Mouse (Mus musculus) ovary, postnatal 14 days (tissue): Measurements from ENCODE around the gene Mtfr1l.
A peak's percentile ranks its signal among the peaks of the same experiment; 100 is the strongest.

Experiments used
- DNase-seq: peaks from one replicate; pipeline ENCODE4 v3.0.0; 2022; ENCODE audit warnings: low spot score

Mtfr1l gene

DNA sequence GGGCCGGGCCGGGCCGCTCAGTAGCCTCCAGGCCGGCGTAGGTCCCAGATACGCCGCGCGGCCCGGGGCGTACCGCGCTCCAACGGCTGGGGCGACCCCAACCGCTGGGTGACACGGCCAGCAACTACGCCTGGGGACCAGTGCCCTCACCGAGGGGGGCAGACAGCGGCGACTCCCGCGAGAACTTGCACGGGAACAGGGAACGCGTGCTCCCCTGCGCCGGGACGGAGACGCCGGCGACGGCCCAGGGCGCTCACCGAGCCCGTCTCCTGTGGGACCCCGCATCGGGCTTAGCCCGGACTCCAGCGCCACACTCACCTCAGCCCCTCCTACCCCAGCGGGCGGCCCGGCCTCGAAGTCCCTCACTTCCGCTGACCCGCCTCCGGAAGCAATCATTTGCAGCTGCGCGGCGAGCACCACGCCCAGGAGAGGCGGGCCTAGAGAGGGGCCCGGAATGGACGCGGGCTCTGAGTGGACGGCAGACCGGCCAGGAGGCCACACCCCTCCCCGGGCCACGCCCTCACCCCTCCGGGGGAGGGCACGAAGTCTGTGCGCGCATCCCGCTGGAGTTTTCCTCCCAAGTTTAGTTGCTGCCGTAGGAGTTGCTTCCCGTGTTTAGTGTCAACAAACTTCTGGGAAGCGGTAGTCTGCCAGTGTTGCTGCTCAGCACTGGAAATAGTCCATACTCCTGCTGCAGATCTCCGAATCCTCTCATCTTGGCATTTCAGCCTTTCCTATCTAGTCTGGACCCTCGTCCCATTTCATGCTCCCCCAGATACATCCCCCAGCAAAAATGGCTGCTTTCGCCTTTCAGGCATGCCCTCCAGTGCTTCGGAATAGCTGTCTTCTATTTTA, at the start of gene Mtfr1l:
Gene Mtfr1l, minus strand, starts transcription at position 456 of the 855 bp plus-strand sequence.
- DNase-seq = peak; percentile 91

GRCm38 (mm10) chr4:134583513-134583912, 48.3 kb upstream of the Mtfr1l start:
- DNase-seq = no peak

DNA sequence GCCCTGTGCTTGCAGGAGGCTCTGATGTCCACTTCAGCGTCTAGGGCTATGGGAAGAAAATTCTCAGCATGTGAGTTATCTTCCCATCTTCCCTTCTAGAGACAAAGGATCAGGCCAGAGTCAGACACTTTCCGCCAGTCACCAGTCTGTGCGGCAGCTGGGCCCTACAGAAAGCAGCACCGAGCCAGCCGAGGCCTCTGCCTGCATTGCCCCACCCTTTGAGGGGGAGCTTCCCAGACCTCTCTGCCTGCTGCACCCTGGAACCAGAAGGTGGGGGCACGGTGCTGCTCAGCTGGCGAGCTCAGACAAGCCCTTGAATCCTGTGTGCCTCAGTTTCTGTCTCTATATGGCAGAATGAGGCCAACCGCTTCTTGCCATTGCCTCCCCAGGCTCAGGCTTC, 46.2 kb upstream of the Mtfr1l start:
- DNase-seq = no peak

- no peak for DNase-seq
These were observed 45.4 kb upstream of the Mtfr1l start for GRCm38 (mm10) chr4:134580351-134581148.

- no peak for DNase-seq
These were observed 44.4 kb upstream of the Mtfr1l start for GRCm38 (mm10) chr4:134579620-134580019.

DNA sequence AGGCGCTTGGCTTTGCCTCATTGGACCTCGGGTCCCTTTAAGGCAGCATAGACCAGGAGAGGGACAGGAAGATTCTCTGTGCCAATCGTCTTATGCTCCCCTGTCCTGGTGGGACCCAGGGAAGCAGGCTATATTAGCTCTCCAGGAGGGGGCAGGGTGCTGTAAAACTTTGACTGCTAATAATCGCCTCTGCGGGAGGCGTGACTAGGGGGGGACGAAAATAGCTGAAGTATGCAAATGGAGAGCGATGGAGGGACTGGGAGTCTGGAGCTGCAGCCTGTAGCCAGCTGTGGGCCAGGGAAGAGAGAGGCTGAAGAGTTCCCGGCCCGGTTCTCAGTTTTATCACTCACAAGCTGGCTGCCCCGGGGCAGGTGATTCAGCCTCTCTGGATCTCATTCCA, 44.0 kb upstream of the Mtfr1l start:
- DNase-seq = no peak

DNA sequence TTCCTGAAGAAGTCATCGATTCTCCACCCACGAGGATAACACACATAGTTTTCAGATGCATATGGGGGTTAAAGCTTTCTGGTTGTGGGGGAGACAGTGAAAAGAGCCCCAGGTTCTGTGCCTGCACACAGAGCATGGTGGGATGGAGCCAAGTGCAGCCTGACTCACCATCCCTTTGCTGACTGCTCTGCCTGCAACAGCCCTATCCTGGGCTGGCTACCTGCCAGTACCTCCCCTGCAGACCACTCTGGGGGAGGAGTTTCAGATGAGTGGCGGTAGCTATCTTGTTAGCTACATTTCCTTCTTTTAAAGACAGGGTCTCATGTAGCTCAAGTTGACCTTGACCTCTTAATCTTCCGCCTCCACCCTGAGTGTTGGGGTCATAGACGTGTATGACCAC, 43.2 kb upstream of the Mtfr1l start:
- no peak for DNase-seq

DNA sequence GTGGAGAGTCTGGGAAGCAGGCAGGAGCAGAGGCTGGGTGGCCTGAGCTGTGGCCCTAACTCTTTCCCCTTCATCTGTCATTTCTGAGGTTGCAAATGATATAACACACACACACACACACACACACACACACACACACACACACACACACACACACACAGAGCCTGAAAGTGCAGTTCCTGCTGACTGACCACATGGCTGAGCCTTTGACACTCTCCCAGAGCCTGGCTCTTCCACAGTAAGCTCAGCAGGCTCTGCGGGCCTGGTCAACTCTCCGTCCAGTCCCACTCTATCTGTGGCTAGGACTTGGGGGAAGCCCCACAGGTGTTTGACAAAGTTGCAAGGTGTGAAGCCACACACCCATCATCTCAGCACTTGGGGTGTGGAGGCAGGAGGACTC, 42.1 kb upstream of the Mtfr1l start:
- DNase-seq = no peak

DNA sequence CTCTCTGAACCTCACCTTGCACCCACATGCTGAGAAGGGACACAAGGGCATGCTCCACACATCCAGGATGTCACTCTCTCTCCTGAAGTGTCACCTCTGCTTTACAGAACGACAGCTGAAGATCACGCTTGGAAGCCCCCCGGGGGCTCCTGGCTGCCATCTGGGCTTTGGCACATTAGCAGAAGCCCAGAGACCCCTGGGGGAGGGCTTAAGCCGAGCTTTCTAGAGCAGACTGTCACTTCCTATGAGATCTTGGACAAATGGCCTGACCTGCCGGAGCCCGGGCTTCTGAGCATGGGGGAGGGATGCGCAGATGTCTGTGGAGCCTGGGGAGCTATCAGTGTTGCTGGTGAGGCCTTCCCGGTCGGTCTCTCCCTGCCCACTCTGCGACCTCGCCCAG, 40.3 kb upstream of the Mtfr1l start:
- DNase-seq = no peak

DNA sequence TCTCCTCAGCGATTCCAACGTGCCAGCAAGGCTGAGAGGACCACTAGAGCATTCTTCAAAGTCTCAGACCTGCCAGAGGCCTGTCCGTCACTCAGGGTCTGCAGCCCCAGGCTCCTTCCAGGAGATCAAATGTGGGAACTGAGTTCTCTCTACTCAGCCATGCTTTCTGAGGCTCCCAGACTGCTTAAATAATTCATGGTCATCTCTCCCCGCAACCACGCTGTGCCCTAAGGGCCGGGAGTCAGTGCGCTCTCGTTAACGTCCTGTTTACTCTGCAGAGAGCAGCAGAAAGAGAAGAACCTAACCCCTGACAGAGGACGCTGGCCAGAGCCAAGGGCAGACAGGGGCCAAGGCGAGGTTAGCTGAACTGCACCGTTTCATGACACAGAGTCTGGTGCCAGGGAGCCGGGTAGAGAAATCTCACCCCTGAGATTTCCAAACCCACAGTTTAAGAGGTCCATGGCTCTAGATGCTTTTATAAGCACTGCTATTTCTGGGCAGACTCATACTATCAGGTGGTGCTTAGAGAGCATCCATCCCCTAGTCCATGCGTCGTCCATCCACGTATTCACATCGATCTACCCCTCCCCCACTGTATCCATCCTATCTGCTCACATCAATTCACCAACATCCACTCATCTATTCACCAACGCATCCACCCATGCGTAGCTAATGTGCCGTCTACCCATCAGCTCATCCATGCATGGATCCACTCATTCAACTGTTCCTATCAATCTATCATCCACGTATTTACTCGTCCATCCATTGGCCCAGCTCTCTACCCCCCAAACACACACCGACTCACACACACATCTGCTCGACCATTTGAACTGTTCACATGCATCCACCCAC, 37.5 kb upstream of the Mtfr1l start:
- DNase-seq = no peak

DNA sequence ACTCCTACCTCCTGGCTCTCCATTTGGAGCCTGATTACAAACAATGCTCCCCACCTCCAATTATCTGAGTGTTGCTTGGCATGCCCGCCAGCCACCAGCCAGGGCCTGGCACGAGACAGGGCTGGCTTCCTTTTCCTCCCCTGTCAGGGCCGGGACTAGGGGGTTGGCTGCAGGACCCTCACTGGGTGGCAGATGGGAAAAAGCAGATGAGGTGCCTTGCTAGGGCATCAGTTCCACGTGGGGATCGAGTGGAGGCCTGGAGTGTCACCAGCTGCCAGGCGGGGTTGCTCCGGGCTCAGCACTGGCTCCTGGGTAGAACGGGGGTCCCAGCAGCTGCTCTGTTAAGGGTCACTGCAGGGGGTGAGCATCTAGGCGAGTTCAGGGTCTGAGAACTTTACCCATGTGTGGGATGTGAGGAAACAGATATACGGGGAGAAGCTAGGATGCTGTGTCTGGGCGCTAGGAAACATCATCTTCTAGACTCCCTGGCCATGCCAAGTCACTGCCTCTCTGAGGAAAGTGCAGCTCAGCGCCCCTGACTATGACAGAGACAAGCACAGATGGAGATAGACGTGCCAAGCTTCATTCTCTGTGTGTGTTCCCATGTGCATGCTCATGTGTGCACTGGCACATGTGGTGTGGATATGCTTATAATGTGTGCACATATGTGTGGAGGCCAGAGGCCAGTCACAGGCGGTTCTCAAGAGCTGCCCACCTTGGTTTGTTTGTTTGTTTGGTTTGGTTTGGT, 35.7 kb upstream of the Mtfr1l start:
- DNase-seq = no peak

- DNase-seq = no peak
These were observed 34.6 kb upstream of the Mtfr1l start for GRCm38 (mm10) chr4:134569831-134570230.

DNA sequence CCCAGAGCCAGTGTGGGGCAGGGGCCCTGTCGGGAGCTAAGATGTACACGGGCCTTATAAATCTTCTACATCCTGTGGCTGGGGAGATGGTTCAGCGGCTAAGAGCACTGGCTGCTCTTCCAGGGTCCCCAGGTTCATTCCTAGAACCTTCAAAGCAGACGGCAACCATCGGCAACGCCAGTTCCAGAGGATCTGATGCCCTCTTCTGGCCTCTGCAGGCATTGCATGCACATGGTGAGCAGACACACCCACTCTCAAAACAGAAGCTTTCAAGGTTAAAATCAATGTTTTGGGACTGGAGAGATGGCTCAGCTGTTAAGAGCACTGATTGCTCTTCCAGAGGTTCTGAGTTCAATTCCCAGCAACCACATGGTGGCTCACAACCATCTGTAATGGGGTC, 34.0 kb upstream of the Mtfr1l start:
- DNase-seq = no peak

DNA sequence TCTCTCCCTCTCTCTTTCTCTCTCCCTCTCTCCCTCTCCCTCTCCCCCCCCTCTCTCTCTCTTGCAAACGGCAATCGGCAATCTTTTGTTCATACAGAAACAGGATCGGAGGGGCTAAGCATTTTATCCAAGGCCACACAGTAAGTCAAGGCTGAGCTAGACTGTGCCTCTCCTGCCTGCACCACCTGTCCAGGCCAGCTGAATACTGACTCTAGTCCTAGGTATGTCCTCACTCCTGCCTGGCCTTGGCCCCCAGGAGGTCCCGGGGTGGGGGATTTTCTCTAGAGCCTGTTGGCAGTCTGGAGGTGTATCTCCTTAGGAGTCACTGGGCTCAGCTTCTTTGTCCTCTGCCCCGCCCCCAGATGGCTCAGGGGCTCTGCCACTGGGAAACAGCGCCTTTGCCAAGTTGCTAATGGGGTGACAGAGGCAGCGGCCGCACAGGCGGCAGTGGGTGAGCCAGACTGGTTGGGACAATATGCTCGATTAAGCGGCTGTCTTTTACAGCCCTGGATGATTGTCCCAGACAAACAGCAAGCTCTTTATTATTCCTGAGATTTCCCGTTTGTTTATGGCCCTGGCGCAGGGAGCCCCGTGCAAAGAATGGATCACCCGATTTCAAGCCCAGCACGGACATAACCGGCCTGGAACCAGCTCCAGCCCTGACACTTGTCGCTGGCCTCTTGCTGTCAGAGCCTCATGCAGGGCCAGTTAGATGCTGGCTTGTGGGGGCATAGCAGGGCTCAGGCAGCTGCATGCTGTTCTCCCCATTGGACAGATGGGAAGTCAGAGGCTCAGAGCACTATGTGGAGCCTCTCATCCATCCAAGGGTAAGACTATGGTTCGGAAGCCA, 32.4 kb upstream of the Mtfr1l start:
- no peak for DNase-seq

DNA sequence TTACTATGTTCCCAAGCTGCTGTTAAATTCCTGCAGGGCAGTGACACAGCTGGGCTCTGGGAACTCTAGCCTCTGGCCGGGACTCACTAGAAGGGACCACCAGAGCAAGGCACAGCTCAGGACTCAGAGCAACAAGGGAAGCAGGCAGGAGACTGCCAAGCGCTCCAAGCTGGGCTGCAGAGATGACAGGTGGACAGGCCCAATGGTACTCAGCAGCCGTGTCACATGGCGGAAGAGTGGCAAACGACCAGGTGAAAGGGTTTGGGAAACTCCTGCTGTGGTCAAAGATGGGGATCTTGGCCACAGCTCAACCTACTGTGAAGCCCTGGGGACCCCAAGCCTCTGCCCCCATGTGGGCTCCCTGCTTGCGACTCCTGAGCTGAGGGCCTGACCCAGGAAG, 28.9 kb upstream of the Mtfr1l start:
- no peak for DNase-seq

DNA sequence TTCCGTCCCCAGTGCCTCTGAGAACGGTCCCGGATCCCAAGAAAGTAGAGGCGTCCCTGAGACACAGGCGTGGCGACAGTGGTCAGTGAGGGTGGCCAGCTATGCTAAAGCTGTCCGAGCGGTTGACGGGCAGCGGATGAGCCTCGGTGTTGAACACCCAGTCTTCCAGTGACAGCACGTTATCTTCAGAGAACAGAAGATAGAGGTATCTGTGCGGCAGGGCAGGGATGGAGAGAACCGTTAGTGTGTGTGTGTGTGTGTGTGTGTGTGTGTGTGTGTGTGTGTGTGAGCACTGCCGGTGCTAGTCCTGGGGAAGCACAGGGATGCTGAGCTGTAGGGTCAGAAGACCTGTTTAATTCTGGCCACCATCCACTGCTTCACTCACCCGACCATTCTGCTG, 28.4 kb upstream of the Mtfr1l start:
- no peak for DNase-seq

DNA sequence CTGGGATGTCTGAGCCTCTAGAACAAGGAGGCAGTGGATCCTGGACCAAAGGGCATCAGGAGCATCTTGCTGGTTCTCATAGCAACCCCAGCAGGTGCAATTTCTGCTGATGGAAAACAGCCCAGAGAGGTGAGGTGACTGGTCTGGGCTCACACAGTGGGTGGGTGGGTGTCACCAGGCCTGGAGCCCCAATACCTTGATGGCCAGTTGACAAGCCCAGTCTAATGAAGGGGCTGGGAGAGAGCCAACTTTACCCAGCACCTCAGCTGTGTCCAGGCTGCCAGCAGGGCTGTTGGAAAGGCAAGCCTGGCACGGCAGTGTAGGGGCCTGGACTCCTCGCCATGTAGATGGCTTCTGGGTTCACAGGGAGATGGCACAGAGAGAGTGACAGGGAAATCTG, 26.8 kb upstream of the Mtfr1l start:
- DNase-seq = no peak

DNA sequence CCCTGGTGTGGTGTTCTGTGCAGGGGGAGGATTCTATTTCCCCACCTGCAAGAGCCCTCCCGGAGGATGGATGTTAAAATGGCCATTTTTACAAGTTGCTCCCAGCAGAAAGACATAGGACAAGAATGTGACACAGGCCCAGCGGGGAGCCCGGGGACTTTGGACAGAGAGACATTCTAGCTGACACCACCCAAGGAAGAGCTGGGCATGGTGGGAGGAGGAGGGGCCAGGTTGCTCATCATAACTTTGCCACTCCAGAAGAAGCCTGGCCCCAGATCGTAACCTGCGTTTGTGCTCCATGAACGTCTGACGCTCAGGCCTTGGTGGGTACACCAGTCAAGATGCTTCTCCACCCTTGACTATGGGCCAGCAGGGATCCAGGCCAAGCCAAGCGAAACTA, 25.5 kb upstream of the Mtfr1l start:
- no peak for DNase-seq

DNA sequence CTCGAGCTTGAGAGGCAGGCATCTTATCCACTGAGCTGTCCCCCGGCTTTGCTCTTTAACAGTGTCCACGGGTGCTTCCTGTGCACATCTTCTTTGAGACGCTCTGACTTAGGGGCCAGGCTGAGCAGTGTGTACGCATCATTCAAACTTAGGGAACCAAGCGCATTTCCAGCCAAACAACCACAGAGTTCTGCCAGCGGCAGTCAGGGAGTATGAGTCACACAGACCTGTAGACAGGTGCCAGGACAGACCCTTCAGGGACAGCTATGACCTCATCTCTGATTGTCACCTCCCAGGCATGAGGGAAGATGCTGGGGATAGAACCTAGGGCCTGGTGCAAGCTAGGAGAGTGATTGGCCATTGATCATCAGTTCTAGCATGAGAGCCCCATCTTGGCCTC, 24.0 kb upstream of the Mtfr1l start:
- no peak for DNase-seq

DNA sequence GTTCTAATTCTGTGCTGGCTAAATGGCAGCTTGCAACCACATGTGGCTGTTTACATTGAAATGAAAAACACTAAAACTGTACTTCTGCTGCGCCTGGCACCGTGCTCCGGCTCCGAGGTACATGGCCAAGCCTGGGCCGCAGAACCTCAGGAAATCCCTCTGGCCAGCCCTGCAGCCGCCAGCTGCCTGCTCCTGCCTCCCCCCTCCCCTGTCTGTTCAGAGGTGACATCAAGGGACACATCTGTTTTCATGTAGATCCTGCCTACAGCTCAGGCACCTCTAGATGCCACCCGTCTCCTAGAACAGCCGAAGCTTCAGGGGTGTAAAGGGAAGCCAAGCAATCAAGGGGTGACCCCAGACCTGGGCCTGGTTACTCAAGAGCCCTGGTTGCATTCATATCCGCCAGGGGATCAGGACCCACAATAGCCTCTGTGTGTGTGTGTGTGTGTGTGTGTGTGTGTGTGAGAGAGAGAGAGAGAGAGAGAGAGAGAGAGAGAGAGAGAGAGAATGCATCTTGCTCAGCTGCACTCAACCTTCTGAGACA, 23.5 kb upstream of the Mtfr1l start:
- no peak for DNase-seq
